Mouse (Mus musculus) neutrophil, adult 5-6 weeks (primary cell): ENCODE measurements around the gene Rpp21. TPM values are rescaled to one million over a fixed set of nuclear protein-coding genes. Genes with fewer than 3 reads are reported as not detected.

Source experiments
- ATAC-seq: fragments of 151-379, 151-347 bp; 2 replicates; pipeline ENCODE4 v1.8.0; 2017; ENCODE audit warnings: mild to moderate bottlenecking, moderate TSS enrichment; ENCODE audit not compliant: insufficient number of reproducible peaks, poor library complexity, low FRiP score, severe bottlenecking; ENCODE audit errors: extremely low read depth
- total RNA-seq: library from RNA; stranded (forward); fragments of 200-1000 nt; gene quantifications from 2 replicates; pipeline ENCODE4 v1.2.3, GENCODE M21; 2017

The Rpp21 gene
- 26.3 and 30.1 TPM in 2 replicates for total RNA-seq

DNA sequence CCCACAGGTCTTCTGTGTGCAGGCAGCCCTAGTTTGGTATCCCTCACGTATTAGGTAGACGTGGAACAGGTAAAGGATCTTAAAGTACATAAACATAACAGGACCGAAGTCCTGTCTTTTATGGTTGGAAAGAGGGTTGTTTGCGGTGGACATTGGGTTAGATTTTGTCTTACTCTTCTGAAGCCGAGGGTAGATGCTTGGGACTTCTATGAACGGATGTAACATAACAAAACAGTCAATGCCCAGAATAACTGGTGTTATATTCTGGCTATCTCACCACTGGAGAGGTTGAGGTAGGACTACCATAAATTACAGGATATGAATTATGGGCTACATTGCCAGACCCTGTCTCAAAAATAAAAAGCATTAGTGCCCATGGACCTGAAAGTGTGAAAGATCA is at the start of gene Rpp21:
Gene Rpp21, minus strand, starts transcription at position 101 of the 400 bp plus-strand sequence.
- ATAC-seq = no peak

DNA sequence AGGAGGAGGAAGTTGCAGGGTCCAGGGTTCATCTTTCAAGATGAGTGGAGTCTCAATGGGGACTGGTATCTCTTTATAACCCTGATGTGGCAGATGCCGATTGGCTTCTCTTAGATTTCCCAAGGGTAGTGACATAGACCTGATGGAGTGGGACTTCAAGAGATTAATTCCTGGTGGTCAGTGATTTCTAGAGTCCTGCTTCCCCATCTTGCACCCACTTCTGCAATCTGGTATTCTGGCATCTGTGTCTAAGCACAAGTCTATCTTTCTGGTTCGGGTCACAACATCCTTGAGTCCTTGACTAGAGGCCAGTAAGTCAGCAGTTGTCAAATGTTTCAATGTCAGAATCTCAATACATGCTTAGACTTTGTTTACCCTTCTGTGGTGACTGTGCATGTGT is 28.5 kb upstream of the Rpp21 start, which contains the start of gene H2-M10.2:
Gene H2-M10.2, minus strand, starts transcription at position 101 of the 400 bp plus-strand sequence.
- no peak for ATAC-seq

DNA sequence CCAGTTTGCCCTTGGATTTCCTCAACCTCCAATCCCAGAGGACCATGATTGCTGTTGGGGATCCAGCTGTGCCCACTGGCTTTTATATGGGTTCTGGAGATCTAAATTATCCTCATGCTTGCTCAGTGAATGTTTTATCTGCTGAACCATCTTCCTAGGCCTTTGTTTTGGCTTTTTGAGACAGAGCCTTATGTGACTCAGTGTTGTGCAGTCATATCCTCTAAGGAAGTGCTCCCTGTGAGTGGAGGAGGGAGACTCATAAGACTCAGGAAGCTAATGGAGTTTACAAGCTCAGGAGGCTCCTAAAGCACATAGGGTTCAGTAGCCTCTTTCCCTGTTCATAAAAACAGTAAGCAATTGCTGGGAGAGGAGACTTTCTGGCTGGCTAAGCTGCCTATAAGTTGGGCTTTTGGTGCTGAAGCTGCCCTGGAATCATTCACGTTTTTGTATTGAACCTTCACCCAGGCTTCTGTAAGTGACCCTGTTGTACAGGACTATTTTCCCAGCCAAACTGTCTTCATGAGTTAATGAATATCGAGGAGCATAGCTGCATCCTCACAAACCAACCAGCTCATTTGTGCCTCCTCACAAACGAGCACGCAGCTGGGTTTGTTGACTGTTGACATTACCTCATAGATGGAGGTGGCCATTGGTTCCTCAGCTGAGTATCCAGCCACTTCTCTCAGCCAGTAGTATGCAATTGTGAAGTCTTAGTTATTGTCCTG is 23.8 kb upstream of the Rpp21 start:
- no peak for ATAC-seq

DNA sequence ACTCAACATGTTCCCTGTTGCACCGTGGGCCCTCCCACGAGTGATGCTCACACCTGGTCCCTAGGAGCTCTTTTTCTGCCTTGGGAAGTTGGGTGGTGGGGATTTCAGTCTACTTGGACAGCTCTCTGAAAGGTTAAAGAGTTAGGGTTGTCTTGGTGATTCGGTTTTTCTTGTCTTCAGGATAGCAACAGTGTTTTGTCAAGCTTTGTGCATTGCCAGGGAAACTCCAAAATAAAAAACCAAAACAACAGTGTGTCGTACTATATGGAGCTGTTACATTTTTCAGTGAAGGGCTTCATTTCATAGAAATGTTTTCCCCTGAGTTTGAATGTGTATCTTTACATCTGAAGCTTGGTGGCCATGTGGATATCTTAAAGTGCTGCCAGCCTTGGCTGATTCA is 16.9 kb upstream of the Rpp21 start:
- no peak for ATAC-seq

DNA sequence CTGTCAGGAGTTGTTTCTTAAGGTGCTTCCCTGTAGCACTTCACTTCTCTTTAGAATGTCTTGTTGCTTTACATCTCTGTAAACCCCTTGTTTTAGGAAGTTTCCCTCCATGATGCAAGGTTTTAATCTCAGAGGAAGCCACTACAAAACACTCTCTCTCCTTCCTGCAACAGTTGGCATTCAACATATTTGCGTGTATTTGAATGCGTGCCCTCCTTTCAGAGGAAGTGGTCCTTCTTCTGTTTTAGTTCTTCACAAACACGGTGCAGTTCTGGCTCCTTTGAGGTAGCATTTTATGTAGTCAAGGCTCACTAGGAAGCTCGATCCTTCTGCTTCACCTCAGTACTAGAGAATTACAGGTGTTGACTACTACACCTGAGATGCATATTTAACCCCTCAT is 15.9 kb upstream of the Rpp21 start:
- no peak for ATAC-seq

DNA sequence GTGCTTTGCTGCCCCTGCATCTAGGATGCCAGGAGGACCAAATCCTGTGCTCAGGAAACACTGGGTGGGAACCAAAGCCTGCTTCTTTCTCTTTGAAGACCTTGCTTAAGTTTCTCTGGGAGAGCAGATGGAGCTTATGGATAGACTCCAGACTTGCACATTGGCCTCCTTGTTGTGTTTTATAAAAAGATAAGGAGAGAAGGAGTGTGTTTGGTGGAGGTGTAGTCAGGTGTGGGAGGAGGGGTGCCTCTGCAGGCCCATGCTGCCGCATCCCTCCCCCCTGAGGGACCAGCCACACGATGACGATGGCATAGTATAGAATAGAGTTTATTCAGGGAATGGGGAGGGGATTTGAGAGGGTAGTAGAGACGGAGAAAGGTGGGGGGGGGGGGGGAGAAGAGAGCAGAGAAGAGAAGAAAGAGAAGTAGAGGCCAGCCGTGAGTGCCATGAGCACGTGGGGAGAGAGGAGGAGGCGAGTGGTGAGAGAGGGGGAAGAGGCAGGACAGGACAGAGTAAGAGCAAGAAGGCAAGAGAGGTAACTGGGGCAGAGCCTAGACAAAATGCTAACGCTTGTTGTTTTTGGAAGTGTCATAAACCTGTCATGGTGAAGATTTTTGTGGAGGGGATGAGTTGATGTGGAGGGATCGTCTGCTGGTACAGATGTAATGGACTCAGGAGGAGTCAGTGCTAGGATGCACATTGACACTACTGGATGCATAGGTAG is 14.9 kb upstream of the Rpp21 start:
- no peak for ATAC-seq

DNA sequence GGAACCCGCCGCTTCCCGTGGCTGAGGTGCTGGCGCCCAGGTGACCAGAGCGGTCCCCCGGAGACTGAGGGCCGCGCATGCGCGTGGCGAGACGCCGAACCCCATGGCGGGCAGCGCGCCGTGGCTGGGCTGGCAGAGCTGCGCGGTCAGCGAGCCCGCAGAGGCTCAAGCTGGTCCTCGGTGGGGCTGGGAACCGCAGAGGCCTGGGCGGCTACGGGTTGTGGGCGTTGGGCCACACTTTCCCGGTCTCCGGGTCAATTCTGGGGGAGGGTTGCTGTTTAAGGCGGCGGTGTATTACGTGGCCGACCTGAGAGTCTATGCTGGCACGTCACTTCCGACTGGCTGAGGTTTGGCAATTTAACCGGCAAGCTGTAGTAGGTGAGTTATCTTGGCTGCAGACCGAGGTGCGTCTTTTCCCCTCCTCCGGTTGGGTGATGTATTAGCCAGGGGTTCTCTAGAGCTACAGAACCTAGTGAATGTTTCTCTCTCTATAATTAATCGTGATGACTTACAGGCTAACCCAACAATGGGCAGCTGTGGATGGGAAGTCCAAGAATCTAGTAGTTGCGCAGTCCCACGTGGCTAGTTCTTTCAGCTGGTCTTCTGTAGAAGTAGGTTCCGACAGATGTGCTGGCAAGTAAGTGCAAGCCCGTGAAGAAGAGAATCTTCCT is 13.9 kb upstream of the Rpp21 start, which contains the start of gene Trim39:
Gene Trim39, minus strand, starts transcription at position 662 of the 671 bp plus-strand sequence.
- peak; percentile 83 for ATAC-seq

DNA sequence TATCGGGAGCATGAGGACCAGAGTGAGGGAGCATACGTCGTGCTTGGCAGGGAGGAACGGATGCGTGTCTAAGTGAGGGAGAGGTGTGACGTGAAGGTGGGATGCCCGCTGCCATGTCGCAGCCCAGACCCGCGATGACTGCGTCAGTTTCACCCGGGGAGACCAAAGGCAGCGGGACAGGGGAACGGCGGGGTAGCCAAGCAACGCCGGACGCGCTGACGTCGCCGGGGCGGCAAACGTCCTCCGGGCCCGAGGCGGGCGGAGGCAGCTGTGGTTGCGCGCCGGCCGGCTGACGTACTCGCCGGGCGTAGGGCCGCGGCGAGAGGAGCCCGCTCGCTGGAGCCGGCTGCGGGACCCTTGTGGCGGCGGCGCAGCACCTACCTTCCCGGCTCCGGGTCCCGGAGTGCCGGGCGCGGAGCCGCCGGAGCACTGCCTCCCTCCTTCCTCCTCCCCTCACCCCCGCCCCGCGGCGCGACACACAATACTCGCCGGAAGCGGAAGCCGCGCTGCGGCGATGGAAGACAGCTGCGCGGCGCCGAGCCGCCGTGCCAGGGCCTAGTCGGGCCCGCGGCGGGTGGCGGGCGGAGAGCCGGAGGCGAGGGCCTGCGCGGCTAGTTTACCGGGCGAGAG is 13.2 kb upstream of the Rpp21 start:
- ATAC-seq = peak; percentile 80

DNA sequence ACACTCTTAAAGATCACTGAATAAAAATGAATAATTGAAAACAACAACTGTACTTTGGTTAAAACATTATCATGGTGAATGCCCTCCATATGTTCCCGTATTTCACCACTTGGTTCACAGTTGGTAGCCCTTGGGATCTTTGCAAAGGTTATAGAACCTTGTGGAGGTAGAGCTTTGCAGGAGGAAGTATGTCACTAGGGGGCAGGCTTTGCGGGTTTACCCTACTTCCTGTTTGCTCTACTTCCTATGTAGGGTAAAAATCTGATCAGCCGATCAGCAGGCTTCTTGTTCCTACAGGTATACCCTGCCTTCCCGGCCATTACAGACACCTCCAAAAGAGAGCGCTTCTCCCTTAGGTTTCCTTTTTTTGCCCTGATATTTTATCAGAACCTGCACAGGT is 8.0 kb upstream of the Rpp21 start:
- peak; percentile 83 for ATAC-seq

DNA sequence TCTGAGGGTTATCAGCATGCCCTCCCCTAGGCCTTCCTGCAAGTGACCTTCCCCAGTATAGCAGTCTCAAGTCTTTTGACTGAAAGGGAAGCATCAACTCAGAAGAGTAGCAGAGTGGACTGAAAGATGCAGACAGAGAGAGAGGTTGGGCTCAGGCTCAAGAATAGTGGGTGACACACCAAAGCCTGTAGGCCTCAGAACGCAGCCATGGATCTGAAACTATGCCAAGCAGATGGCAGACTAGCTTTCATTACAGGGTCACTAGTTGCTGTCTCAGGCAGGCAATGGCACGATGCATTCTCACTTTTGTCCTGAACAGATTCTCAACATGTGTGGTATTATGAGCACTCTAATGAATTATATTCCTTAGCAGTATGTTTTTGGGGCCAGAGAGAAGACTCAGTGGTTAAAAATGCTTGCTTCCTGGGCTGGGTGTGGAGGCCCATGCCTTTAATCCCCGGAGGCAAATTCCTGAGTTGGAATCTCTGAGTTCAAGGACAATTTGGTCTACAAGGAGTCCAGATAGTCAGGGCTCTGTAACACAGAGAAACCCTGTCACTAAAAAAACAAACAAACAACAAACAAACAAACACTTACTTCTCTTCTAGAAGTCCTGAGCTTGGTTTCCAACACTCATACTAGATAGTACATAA is 6.5 kb upstream of the Rpp21 start:
- no peak for ATAC-seq

DNA sequence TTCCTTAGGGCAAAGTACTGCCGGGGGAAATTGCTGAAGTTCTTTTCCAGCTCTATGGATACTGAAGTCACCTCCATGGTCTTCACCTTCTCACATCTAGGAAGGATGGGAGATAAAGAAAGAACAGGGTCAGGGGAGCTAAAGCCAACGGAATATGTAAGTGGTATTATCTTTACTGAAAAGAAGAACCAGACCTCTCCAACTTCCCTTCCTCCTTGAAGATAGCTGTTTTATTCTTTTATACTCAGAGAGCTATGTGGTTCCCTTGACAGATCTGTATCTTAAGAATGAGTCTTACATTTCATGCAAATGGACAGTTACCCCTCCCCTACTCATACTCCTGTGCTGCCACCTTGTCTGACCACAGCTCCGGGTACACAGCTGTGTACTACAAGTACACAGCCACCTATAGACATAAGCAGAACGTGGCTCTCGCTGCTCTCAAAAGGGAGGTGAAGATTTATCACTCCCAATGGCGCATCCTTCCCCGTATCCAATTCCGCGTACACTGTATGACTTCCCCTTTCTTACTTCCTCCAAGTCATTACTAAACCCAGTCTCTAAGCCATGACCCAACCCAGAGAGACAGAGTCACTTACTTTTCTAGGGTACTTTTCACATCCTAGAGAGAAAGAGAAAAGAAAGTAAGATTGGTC is 3.8 kb upstream of the Rpp21 start:
- peak; percentile 60 for ATAC-seq

DNA sequence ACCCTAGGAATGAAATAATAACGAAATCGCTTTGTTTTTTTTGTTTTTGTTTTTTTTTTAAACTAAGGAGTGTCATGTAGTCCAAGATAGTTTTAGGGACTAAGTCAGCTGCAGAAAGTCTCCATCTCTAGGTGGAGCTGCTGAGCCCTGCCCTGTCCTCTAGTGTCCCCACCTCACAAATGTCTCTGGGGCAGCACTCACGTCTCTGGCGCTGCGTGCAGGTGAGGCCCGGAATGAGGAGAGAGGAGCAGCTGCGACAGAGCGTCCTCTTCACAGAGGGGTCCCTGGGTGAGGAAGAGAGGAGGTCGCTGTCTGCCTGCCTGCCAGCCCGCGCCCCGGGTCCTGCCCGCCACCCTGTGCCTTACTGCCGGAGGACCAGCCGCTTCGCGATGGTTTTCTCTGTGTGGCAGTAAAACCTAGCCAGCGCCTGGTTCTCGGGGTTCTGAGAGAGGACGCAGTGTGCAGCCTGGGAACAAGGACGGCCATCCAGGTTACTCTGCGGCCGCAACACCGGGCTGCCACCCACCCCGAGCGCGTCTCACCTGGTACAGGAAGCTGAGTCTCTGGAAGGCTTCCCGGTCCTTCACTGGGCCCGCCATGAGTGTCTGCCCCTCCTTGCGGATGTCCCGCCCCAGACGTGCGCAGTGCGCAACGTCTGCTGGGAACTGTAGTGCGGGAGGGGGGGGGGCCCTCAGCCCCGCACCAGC is 475 bp downstream of the Rpp21 start:
- ATAC-seq = peak; percentile 74

DNA sequence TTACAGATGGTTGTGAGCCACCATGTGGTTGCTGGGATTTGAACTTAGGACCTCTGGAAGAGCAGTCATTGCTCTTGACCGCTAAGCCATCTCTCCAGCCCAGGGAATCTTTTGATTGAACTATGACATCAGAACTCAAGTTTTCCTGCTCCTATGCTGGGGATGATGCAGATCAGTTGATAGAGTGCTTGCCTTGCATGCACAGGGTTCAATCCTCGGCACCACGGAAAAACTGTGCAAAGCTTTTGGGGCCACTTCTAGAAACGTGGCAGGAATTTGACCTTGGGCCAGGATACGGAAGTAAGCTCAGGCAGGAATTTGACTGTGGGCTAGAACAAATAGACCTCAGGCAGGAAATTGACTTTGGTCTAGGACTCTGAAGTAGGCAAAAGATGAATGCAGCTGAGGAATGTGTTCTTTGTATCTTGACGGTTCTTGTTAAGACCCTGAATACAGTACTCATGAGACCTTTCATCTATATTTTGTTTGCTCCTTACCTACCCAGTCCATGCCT is 4.7 kb downstream of the Rpp21 start:
- no peak for ATAC-seq

DNA sequence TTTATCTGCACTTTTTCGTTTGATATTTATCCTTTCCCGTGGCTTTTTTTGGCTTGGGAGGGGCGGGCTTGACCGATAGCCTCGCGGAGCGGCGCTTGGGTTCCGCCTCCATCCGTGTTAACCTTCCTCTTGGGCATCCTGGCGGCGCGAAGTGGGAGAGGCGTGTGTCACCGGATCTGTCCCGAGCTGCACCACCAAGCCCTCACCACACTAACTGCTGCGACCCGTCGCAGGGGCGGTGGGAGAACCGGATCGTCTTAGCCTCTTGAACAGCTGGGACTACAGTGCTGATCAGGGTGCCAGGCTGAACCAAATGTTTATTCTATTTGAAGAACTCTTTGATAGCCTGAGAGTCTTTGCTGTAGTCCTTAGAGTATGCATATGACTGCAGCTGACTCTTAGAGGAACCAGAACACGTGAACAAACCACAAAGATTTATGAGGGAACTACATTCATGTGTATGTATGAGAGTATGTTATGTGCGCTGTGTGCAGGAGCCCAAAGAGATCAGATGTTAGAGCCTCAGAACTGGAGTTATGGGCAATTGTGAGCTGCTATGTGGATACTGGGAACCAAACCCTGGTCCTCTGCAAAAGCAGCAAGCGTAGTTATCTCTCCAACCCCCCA is 5.5 kb downstream of the Rpp21 start:
- peak; percentile 55; the same call in 1 of the 2 replicates for ATAC-seq

DNA sequence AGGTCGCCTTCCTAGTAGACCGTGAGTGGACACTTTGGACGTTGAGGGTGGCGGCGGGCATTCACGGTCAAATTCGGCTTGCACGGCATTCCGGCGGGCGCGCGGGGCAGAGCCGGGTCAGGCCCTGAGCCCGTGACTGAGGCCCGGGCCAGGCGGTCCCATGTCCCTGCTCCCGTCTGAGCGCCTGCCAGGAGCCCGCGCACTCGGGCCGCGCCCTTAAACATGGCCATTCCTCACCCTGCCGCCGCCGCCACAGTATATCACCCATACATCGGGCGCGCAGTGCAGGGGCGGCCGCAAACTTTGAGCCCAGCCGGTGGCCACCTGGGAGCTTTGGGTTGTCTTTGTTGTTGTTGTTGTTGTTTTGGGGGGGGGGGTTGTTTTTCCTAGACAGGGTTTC is 9.0 kb downstream of the Rpp21 start:
- ATAC-seq = no peak

DNA sequence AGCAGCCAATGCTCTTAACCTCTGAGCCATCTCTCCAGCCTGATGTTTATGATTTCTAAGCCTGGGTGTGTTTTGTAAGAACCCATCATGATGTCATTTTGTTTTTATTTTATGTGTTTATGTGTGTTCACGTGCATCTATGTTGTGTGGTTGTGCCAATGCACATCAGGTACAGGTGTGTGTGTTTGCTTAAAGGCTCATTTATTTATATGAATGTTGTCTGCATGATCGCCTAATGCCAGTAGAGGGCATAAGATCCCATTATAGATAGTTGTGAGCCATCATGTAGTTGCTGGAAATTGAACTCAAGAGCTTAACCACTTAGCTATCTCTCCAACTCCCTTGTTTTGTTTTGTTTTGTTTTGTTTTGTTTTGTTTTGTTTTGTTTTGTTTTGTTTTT is 12.1 kb downstream of the Rpp21 start:
- ATAC-seq = no peak

DNA sequence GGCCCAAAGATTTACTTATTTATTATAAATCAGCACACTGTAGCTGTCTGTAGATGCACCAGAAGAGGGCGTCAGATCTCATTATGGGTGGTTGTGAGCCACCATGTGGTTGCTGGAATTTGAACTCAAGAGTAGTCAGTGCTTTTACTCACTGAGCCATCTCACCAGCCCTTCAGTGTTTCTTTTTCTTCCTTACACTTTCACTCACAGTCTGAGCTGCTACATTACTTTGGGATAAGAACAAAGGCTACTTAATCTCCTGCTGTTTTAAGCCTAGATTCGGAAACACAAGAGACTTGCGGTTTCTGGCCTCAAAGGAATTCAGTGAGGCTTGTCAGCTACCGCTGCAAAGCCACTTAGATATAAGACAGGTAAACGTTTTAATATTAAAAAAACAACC is 13.8 kb downstream of the Rpp21 start:
- no peak for ATAC-seq
